Mouse (Mus musculus): ENCODE data around the gene Zfp617.
A peak's percentile ranks its signal among the peaks of the same experiment; 100 is the strongest.

DNA sequence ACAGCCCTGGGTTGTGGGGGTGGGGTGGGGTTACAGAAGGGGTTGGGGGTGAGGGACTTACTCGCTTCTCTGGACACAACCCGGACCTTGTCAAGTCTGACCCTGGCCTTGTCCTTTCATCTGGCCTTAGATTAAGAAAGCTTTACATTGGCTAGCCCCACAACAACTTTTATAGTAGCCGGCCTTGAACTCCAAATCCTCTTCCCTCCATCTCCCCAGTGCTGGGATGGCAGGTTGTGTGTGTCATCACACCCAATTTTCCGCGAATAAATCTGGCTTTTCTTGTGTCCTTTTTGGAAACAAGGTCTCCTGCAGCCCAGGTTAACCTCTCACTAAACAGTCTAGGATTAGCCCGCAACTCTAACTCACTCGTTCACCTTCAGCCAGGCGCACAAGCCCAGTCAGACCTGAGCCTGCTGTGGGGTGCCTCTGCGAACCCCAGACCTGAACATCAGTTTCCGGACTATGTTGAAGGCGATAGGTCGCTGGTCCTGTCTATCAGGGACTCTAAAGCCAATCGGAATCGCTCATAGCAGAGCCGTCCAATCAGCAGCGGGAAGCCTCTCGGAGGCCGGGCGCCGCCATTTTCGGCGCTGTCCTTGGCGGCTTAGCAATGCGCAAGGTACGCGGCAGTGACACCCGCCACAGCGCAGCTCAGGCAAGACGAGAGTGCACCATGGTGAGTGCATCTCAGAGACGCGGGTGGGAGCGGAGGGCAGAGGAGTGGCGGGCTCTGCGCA lies 42.2 kb downstream of the Zfp617 start, which contains the start of gene Zfp961:
- TF ChIP-seq POLR2A (IDR thresholded peaks at IDR 0.05; ENCODE audit: insufficient read depth, low read depth, low read length) (peak; percentile 77), CTCF (IDR thresholded peaks at IDR 0.05; ENCODE audit: insufficient read depth, low read depth, low read length) (no peak)
